Mouse (Mus musculus): ENCODE data around the gene Irak2.

DNA sequence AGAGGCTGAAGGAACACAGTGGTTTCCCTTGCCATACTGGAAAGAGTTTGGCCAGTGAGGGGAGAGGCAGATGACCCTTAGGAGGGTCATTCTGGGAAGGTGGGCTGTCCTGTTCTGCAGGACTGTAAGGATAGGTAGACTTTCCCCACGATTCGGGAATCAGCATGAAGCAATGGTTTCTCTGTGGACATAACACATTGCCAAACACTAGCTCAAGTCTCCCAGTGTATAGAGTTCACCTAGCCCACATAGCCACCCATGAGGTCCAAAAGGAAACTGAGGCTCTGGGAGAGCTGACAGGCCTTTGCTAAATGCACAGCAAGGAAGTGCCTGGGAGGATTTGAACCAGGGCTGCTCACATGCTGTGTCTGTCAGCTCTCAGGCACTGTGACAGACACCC is 5.7 kb downstream of the Irak2 start:
- TF ChIP-seq CTCF (IDR thresholded peaks at IDR 0.05; ENCODE audit: control insufficient read depth, insufficient read depth, low read length), result no peak
- no peak for TF ChIP-seq POLR2A (IDR thresholded peaks at IDR 0.05; ENCODE audit: borderline replicate concordance, control insufficient read depth, low read depth, low read length)
